Mouse (Mus musculus) retina, postnatal 7 days (tissue): ENCODE data around the gene Hist2h2ac.
"Not testable (repeated sequence)": the region's sequence is repeated elsewhere in the genome, so short reads cannot be mapped to it uniquely, and the experiment has no call there.

Experiments
- DNase-seq: peaks from one replicate; pipeline ENCODE4 v3.0.0-alpha.2; 2012; ENCODE audit warnings: low read depth, low spot score

Hist2h2ac gene

DNA sequence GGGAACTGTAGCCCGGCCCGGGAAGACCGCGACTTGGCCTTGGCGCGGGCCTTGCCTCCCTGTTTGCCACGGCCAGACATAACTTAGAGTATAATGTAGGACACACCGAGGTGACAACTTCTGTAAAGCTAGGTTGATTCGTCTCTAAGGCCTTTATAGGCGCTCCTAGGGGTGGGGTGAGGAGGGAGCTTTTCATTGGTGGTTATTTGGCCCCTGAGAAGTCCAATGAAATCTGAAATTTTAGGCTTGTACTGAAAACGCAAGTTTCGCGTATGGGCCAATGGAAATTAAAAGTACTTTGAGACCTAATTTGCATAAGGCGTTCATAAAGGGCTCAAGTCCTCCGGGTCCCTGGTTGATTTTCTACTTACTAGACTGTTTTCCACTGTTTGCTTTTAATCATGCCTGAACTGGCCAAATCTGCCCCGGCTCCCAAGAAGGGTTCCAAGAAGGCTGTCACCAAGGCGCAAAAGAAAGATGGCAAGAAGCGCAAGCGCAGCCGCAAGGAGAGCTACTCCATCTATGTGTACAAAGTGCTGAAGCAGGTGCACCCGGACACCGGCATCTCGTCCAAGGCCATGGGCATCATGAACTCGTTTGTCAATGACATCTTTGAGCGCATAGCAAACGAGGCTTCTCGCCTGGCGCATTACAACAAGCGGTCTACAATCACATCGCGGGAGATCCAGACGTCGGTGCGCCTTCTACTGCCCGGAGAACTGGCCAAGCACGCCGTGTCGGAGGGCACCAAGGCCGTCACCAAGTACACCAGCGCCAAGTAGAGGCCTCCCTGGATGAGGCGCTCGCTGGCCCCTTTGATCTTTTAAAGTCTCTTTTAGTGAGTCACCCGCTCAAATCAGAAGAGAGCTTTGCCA lies at the start of gene Hist2h2ac, which contains the start of gene Hist2h2be:
Gene Hist2h2ac (minus strand): TSS at position 116 of the 875 bp plus-strand sequence.
Gene Hist2h2be (plus strand): TSS at position 355 of the 875 bp plus-strand sequence.
- peak; percentile 41 for DNase-seq

DNA sequence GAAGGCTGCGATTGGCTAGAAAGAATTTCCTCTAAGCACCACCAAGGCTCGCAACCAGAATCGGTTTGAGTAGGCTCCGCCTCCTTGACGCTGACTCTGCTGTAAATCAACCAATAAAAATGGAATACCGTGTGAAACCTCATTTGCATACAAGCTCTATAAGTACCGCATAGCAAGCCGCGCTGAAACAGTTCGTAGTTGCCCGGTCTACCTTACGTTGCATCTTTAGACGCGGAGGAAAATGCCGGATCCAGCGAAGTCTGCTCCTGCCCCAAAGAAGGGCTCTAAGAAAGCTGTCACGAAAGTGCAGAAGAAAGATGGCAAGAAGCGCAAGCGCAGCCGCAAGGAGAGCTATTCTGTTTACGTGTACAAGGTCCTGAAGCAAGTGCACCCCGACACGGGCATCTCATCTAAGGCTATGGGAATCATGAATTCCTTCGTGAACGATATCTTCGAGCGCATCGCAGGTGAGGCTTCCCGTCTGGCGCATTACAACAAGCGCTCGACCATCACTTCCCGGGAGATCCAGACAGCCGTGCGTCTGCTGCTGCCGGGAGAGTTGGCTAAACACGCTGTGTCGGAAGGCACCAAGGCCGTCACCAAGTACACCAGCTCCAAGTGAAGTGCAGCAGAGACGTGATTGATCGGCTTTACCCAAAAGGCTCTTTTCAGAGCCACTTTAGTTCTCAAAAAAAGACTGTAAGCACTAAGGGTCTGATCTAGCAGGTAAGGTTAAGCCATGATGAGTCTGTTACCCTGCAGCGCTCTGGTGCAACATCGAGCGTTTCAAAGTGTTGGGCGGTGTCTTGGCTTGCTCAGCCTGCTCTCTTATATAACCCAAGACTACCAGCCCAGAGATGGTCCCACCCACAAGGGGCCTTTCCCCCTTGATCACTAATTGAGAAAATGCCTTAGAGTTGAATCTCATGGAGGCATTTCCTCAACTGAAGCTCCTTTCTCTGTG lies 49.1 kb upstream of the Hist2h2ac start, which contains the start of gene Hist2h2bb:
Gene Hist2h2bb (plus strand): TSS at position 242 of the 964 bp plus-strand sequence.
- peak; percentile 89 for DNase-seq

GRCm38 (mm10) chr3:96268776-96269378 lies 48.2 kb upstream of the Hist2h2ac start:
- DNase-seq, result not testable (repeated sequence)

GRCm38 (mm10) chr3:96268051-96268775 lies 47.5 kb upstream of the Hist2h2ac start, which contains the start of gene Hist2h3b:
Gene Hist2h3b, plus strand, starts transcription at chr3:96268654.
- peak; percentile 63 for DNase-seq

GRCm38 (mm10) chr3:96267541-96267940 lies 46.9 kb upstream of the Hist2h2ac start:
- DNase-seq, result no peak

DNA sequence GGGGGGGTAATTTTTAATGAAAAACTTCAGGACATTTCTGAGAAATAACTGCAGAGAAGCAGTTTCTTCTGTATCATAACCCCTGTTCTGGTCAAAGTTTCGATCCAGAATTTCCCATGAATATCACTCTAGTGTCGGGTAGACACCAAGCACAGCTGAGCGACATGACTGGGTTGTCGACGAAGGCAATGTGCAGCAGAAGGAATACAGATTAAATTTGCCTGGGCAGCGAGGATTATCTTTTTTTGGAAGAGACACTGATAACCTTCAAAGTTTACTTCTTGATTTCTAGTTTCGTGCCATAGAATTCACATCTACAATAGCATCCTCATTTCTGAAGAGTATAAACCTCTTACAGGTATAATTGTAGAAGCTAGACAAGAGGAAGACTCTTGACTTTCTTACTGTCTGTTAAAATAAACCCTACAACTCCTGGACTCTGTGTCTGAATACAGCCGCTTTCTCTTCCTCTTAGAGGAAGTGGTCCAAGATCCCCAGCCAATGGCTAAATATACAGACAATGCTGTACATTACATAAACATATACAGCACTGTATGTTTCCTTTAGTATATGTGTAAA lies 45.5 kb upstream of the Hist2h2ac start:
- DNase-seq, result no peak

GRCm38 (mm10) chr3:96264404-96264949 lies 43.8 kb upstream of the Hist2h2ac start:
- no peak for DNase-seq

GRCm38 (mm10) chr3:96263558-96264403 lies 43.1 kb upstream of the Hist2h2ac start:
- DNase-seq, result no peak

- DNase-seq, result peak; percentile 86
Observed at GRCm38 (mm10) chr3:96262979-96263550, 42.4 kb upstream of the Hist2h2ac start, which contains the start of gene Hist2h4. Gene Hist2h4, minus strand, starts transcription at chr3:96263311.

GRCm38 (mm10) chr3:96262216-96262875 lies 41.7 kb upstream of the Hist2h2ac start:
- DNase-seq, result peak; percentile 38

DNA sequence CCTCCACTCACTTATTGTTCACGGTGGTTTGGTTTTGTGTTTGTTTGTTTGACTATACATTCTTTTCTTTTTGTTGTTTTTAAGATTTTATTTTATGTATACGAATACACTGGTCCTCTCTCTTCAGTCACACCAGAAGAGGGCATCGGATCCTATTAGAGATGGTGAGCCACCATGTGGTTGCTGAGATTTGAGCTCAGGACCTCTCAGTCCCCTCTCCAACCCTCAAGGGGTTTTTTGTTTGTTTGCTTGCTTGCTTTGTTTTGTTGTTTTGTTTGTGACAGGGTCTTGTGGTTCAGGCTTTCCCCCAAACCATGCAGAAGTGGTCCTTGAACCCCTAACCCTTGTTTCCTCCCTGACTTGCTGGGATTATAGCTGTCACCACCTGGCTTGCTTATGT lies 40.9 kb upstream of the Hist2h2ac start:
- no peak for DNase-seq

DNA sequence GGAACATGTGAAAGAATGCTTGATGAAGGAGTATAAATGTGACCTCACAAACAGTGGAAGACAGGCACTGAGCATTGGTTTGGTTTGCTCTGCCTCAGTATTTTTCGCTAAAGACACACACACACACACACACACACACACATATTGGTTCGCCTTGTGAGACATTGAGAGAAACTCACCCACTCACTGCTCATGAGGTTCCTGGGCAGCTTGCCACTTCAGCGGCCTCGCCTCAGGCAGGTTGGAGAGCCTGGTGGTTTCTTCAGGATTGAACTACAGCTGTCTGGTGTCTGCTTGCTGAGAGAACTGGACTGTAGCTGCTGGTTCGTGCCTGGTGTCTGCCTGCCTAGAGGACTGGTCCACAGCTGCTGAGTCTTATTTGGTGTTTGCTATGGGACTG lies 39.5 kb upstream of the Hist2h2ac start:
- no peak for DNase-seq

GRCm38 (mm10) chr3:96257190-96257589 lies 36.5 kb upstream of the Hist2h2ac start:
- DNase-seq, result no peak

DNA sequence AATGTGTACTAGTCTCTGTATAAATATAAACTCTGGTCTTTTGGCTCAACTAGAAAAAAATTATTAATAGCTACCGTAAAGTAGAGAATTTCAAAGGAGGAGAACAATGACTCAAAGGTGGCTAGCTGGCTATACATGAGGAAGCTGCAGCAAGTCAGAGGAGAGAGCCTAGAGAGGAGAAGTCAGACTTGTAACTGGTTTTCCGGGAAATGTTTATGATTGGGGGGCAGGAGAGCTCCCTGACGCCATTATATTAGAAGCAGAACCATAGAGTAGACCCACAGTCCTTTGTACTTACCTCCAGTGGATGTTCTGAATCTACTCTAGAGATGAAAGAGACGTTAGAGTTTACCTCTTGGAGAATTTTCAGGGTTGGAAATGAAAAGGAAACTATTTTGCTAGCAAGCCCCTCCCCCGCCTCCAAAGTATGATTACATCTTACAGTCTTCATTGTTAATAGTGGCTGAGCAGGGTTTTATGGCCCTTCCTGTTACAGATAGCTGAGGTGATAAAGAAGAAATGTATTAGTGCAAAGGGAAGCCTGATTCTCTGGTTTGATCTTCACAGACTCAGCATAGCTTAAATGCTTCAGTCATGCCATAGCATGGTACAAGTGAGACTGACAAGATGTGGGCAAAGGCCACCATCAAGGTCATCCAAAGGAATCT lies 35.4 kb upstream of the Hist2h2ac start:
- no peak for DNase-seq

- DNase-seq, result peak; percentile 52
Observed at GRCm38 (mm10) chr3:96254683-96255355, 34.1 kb upstream of the Hist2h2ac start.

- DNase-seq, result no peak
Observed at GRCm38 (mm10) chr3:96251787-96252186, 31.1 kb upstream of the Hist2h2ac start.

GRCm38 (mm10) chr3:96250890-96251289 lies 30.2 kb upstream of the Hist2h2ac start:
- no peak for DNase-seq
